Mouse (Mus musculus): ENCODE results near the gene Hexa.

The Hexa gene

DNA sequence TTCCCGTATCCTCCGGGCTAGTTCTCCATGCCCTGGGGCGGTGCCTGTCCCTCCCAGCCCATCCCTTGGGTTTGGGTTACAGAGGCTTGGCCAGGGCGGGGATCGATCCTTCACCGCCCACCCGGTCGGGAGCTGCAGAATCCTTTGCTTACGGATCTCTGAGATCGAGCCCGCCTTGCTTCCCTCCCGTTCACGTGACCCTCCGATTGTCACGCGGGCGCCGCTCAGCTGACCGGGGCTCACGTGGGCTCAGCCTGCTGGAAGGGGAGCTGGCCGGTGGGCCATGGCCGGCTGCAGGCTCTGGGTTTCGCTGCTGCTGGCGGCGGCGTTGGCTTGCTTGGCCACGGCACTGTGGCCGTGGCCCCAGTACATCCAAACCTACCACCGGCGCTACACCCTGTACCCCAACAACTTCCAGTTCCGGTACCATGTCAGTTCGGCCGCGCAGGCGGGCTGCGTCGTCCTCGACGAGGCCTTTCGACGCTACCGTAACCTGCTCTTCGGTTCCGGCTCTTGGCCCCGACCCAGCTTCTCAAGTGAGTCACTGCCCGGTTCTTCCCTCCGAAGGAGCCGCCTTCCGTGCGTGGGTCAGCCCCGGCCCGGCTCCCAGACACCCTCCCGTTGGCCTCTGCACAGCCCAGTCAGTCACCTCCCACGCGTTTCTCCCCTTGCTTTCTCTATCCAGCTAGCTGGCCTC is at the start of gene Hexa, which contains the start of gene Tmem202:
Gene Hexa (plus strand): TSS at position 100 of the 697 bp plus-strand sequence.
Gene Tmem202 (minus strand): TSS at position 407 of the 697 bp plus-strand sequence.
- peak; percentile 60 to 67 for DNase-seq

DNA sequence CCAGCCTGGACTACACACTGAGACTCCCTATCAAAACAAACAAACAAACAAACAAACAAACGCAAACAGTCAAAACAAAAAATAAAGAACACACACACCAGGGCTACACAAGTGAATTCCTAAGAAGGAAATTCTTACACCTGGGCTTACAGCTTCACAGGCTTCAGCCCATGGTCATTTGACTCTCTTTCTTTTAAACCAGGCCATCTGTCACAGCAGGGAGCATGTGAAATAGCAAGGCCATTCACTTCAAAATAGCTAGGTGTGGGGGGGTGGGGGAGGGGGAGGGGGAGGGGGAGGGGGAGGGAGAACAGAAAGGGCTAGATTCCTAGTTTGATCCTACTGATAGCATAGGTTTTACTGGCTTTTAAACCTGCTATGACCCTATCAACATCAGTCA is 31.2 kb upstream of the Hexa start:
- DNase-seq, result no peak

DNA sequence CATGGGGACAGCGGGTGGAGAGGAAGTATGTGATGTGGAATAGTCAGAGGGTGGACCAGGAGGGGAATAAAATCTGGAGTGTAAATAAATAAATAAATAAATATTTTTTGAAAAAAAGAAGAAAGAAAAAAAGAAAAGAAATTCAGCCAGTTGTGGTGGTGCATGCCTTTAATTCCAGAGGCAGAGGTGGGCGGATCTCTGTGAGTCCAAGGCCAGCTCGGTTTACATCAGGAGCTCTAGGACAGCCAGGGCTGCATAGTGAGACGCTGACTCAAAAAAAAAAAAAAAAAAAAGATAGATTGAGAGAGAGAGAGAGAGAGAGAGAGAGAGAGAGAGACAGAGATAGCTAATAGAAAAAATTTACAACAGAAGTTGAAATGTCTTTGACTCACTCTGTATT is 27.0 kb upstream of the Hexa start:
- DNase-seq, result no peak

GRCm38 (mm10) chr9:59515069-59515468 is 24.3 kb upstream of the Hexa start:
- no peak for DNase-seq

GRCm38 (mm10) chr9:59517127-59517526 is 22.2 kb upstream of the Hexa start:
- DNase-seq, result peak in 1 of 2 experiments; percentile 6

- no peak for DNase-seq
These were observed 20.4 kb upstream of the Hexa start for GRCm38 (mm10) chr9:59518976-59519375.

DNA sequence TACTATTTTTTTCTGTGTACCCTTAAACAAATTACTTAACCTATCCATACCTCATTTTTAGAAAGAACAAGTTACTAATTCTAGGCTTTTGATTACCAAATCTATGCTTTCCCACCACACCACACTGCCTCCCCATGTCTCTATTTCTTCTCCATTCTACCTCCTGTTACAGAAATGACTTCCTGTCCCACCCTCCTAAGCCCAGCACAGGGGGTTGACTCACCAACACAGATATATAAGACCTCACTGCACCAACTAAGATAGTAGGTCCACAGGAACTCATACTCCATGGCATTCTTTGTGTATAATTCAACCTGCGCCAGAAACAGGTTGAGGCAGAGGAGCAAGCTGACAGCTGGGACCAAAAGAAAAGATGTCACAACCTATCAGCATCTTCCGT is 19.9 kb upstream of the Hexa start:
- no peak for DNase-seq

DNA sequence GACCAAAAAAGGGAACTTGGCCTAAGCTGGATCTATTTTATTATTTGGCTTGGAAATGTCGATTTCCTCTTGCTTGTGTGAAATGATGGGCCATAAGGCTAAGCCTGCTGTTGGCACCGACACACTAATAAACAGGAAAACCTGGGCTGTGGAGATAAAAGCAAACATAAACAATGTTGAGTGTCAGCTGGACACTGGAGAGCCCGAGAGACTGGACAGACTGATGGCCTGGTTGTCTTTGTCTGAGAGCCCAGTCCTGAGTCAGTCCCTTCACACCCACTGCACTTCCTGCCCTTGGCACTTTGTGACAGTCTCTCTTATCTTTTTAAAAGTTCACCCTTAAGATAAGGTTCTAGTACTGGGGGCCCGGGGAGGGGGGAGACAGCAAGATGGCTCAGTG is 16.4 kb upstream of the Hexa start:
- no peak for DNase-seq

- no peak for DNase-seq
These were observed 12.6 kb upstream of the Hexa start for GRCm38 (mm10) chr9:59526727-59527126.

GRCm38 (mm10) chr9:59527580-59527979 is 11.8 kb upstream of the Hexa start:
- no peak for DNase-seq

GRCm38 (mm10) chr9:59528274-59528673 is 11.1 kb upstream of the Hexa start:
- no peak for DNase-seq

- DNase-seq, result no peak
These were observed 7.7 kb upstream of the Hexa start for GRCm38 (mm10) chr9:59531645-59532044.

- no peak for DNase-seq
These were observed 5.9 kb upstream of the Hexa start for GRCm38 (mm10) chr9:59533422-59533821.

GRCm38 (mm10) chr9:59533889-59534288 is 5.5 kb upstream of the Hexa start:
- no peak for DNase-seq

DNA sequence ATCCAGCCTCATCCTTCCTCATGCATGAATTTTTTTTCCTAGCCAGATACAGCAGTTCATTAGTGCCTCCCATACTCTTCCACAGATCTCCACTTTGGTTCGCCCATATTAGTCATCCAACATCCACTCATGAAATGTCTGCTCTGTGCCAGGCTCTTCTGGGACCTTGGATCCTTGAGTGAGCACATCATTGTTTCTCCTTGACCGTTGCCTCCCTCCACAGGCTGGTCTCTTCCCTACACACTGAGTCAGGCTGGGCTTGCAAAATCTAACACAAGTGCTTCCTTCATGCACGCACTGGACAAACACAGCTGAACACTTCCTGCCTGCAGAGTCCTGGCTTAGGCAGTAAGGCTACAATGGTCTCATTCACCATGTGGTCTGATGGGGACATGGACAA is 1.7 kb upstream of the Hexa start:
- DNase-seq, result no peak

GRCm38 (mm10) chr9:59541617-59542016 is 2.3 kb downstream of the Hexa start:
- no peak for DNase-seq

DNA sequence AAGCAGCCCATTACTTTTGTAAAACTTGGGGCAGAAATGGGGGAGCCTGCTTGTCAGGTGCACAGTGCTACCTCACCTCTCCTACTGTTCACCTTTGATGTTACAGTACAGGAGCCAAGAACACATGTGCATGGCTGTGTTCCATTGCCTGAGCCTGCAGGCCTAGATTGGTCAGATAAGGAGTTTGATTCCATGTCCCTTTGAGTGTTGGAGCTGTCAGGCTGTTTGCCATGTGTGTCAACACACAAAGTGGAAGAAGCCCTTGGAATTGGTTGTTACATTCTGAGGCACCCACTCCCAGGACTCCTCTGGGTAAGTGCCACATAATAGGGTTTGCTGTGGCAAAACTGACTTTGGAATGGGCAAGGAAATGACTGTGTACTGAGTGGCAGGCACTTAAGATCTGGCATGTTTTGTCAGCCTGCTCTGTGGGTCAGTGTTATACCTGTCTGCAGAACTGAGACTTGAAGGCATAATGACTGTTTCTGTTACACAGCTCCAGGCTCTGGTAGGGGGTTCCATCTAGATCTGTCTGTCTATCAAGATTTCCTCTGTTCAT is 3.5 kb downstream of the Hexa start:
- no peak for DNase-seq

GRCm38 (mm10) chr9:59544739-59545138 is 5.4 kb downstream of the Hexa start:
- no peak for DNase-seq

GRCm38 (mm10) chr9:59547869-59548268 is 8.5 kb downstream of the Hexa start:
- no peak for DNase-seq

GRCm38 (mm10) chr9:59548961-59549487 is 9.7 kb downstream of the Hexa start:
- DNase-seq, result no peak

DNA sequence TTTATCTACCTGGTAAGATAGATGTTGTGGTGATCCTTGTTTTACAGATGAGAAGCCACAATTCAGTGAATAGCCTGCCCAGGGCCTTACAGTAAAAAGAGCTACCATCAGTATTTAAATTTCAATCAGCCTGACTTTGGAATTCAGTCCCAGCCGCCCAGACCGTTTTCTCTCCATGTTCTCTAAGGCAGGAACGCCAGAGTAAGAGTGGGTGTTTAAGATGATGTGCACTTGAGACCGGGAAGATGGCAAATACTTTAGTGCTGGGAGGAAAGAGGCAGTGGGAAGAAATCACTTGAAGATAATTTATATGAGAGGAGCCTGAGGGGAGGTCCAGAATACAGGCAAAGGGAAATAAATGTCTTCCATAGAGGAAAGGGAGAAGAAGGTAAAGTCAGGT is 10.7 kb downstream of the Hexa start:
- DNase-seq, result no peak

- no peak for DNase-seq
These were observed 11.7 kb downstream of the Hexa start for GRCm38 (mm10) chr9:59551017-59551416.

DNA sequence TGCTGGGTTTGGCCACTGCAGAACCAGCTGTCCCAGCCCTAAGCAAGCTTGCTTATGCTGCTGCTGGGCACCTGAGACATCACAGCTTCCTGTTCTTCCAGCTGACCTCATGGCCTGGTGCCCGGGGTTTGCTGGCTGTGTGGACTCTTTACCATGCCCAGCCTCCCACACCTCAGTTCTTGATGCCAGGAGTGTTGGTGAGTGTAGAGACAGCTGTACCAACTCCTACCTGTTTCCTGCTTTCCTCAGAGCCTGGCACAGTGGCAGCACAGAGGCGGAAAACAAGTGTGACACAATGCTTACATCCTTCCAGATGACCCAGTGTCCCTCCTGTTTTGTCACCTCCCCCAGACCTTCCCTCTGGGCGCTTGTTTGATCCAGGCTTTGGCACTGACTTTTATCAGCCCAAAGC is 12.3 kb downstream of the Hexa start:
- DNase-seq, result no peak

DNA sequence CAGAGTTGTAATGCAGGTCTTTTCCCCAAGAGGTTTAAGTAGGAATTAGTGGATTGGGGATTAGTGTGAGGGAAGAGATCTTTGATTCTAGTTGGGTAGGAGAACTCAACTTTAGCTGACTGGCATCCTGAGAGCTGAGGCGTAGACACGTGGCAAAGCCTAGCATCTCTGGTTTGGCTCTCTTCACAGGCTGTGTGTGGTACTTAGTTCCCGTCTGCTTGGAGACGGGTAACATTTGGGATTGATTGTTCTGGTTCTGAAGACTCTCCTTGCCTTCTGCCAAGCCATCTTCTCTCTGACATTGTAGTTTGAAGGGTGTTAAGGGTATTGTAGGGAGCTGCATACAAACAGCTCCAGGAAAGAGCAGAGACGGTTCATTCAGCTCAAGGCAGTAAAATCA is 13.3 kb downstream of the Hexa start:
- DNase-seq, result no peak

- no peak for DNase-seq
These were observed 14.4 kb downstream of the Hexa start for GRCm38 (mm10) chr9:59553719-59554118.

Data from spleen, adult 18-20 months (tissue).